Mouse (Mus musculus) MEL (cell line): ENCODE results near the gene Golm1. TPM values are rescaled to one million over a fixed set of nuclear protein-coding genes. Genes with fewer than 3 reads are reported as not detected.

Experiments
- DNase-seq: peaks from one replicate; pipeline ENCODE4 v3.0.0; 2011; ENCODE audit warnings: low read depth, low spot score
- H3K27ac ChIP-seq: 2 replicates; pipeline ENCODE4 v1.5.1; 2012; ENCODE audit warnings: low read depth, mild to moderate bottlenecking, control low read depth, low read length, moderate library complexity; ENCODE audit not compliant: control insufficient read depth
- H3K27me3 ChIP-seq, 2 experiments: fragments of 150-350 bp in 1 of 2; sonication (generic) in 1 of 2; 2 replicates each; pipeline ENCODE4 v1.6.1; 2012; ENCODE audit warnings: low read length in 2 of 2, mild to moderate bottlenecking in 2 of 2, improper control_type of control experiment in 1 of 2, moderate library complexity in 1 of 2; ENCODE audit not compliant: insufficient read depth in 2 of 2, control insufficient read depth in 1 of 2
- H3K36me3 ChIP-seq, 2 experiments: 2 replicates each; pipeline ENCODE4 v1.6.1; 2012 to 2014; ENCODE audit warnings: low read length in 2 of 2, improper control_type of control experiment in 1 of 2, inconsistent platforms in 1 of 2, mild to moderate bottlenecking in 1 of 2; ENCODE audit not compliant: insufficient read depth in 2 of 2, control insufficient read depth in 1 of 2
- H3K4me1 ChIP-seq, 2 experiments: fragments of 150-350 bp in 1 of 2; sonication (generic) in 1 of 2; 2 replicates each; pipeline ENCODE4 v1.6.1; 2012; ENCODE audit warnings: low read length in 2 of 2, improper control_type of control experiment in 1 of 2, mild to moderate bottlenecking in 1 of 2; ENCODE audit not compliant: insufficient read depth in 2 of 2, control insufficient read depth in 1 of 2
- H3K4me3 ChIP-seq, 2 experiments: fragments of 150-350 bp in 1 of 2; sonication (generic) in 1 of 2; 2 replicates each; pipeline ENCODE4 v1.5.1; 2012; ENCODE audit warnings: low read depth in 2 of 2, low read length in 2 of 2, mild to moderate bottlenecking in 2 of 2, moderate library complexity in 2 of 2, control low read depth in 1 of 2, improper control_type of control experiment in 1 of 2; ENCODE audit not compliant: control insufficient read depth in 1 of 2, insufficient read depth in 1 of 2
- H3K79me2 ChIP-seq: 2 replicates; pipeline ENCODE4 v1.6.1; 2012; ENCODE audit warnings: mild to moderate bottlenecking, low read length, moderate library complexity; ENCODE audit not compliant: control insufficient read depth, poor library complexity, insufficient read depth
- H3K9ac ChIP-seq: 2 replicates; pipeline ENCODE4 v1.6.1; 2012; ENCODE audit warnings: low read depth, mild to moderate bottlenecking, control low read depth, low read length, moderate library complexity; ENCODE audit not compliant: control insufficient read depth, poor library complexity, severe bottlenecking
- H3K9me3 ChIP-seq: fragments of 150-350 bp; sonication (generic); replicated peaks from 2 replicates; pipeline ENCODE4 v1.6.1; 2012; ENCODE audit warnings: mild to moderate bottlenecking, low read length, improper control_type of control experiment, moderate library complexity; ENCODE audit not compliant: insufficient read depth
- CTCF ChIP-seq, 3 experiments: IDR thresholded peaks in 2 of 3; conservative IDR thresholded peaks in 1 of 3; 2 replicates each; pipeline ENCODE4 v1.5.1; 2011 to 2012; ENCODE audit warnings: low read length in 3 of 3, low read depth in 2 of 3, mild to moderate bottlenecking in 2 of 3, improper control_type of control experiment in 1 of 3, inconsistent platforms in 1 of 3, mixed read lengths in 1 of 3, moderate library complexity in 1 of 3; ENCODE audit not compliant: control insufficient read depth in 1 of 3, insufficient read depth in 1 of 3, poor library complexity in 1 of 3, severe bottlenecking in 1 of 3
- E2F4 ChIP-seq: IDR thresholded peaks from 2 replicates; pipeline ENCODE4 v1.6.1; 2011; ENCODE audit warnings: low read depth, low read length, improper control_type of control experiment, borderline replicate concordance
- ELF1 ChIP-seq: IDR thresholded peaks from 2 replicates; pipeline ENCODE4 v1.6.1; 2014; ENCODE audit warnings: low read depth, mild to moderate bottlenecking, inconsistent platforms, low read length, improper control_type of control experiment, moderate library complexity
- EP300 ChIP-seq, 2 experiments: IDR thresholded peaks; 2 replicates each; pipeline ENCODE4 v1.6.1; 2011; ENCODE audit warnings: improper control_type of control experiment in 2 of 2, low read length in 2 of 2, low read depth in 1 of 2, mild to moderate bottlenecking in 1 of 2
- GABPA ChIP-seq: IDR thresholded peaks from 2 replicates; pipeline ENCODE4 v1.6.1; 2012; ENCODE audit warnings: low read depth, mild to moderate bottlenecking, inconsistent platforms, low read length, improper control_type of control experiment, moderate library complexity
- GATA1 ChIP-seq: IDR thresholded peaks from 2 replicates; pipeline ENCODE4 v1.6.1; 2011; ENCODE audit warnings: low read depth, low read length, improper control_type of control experiment
- HCFC1 ChIP-seq: IDR thresholded peaks from 2 replicates; pipeline ENCODE4 v1.6.1; 2012; ENCODE audit warnings: low read depth, mild to moderate bottlenecking, inconsistent platforms, low read length, improper control_type of control experiment, moderate library complexity
- KAT2A ChIP-seq: conservative IDR thresholded peaks from 2 replicates; pipeline ENCODE4 v1.6.1; 2012; ENCODE audit warnings: low read depth, low read length, improper control_type of control experiment, inconsistent platforms
- MAFK ChIP-seq: IDR thresholded peaks from 2 replicates; pipeline ENCODE4 v1.6.1; 2011; ENCODE audit warnings: low read depth, mild to moderate bottlenecking, low read length, improper control_type of control experiment, borderline replicate concordance
- MXI1 ChIP-seq: IDR thresholded peaks from 2 replicates; pipeline ENCODE4 v1.6.1; 2011; ENCODE audit warnings: mild to moderate bottlenecking, low read depth, low read length, improper control_type of control experiment
- MYB ChIP-seq: IDR thresholded peaks from 2 replicates; pipeline ENCODE4 v1.6.1; 2011; ENCODE audit warnings: mild to moderate bottlenecking, low read depth, low read length, improper control_type of control experiment
- MYC ChIP-seq: IDR thresholded peaks from 2 replicates; pipeline ENCODE4 v1.6.1; 2011; ENCODE audit warnings: low read depth, mild to moderate bottlenecking, low read length, improper control_type of control experiment, moderate library complexity
- NELFE ChIP-seq: IDR thresholded peaks from 2 replicates; pipeline ENCODE4 v1.6.1; 2011; ENCODE audit warnings: low read depth, low read length, improper control_type of control experiment
- POLR2A ChIP-seq, 2 experiments: IDR thresholded peaks; 2 replicates each; pipeline ENCODE4 v1.6.1; 2011 to 2012; ENCODE audit warnings: low read length in 2 of 2, mild to moderate bottlenecking in 2 of 2, control low read depth in 1 of 2, improper control_type of control experiment in 1 of 2, low read depth in 1 of 2, moderate library complexity in 1 of 2; ENCODE audit not compliant: control insufficient read depth in 1 of 2, insufficient read depth in 1 of 2, poor library complexity in 1 of 2
- RCOR1 ChIP-seq: IDR thresholded peaks from 2 replicates; pipeline ENCODE4 v1.6.1; 2012; ENCODE audit warnings: low read depth, mild to moderate bottlenecking, inconsistent platforms, low read length, improper control_type of control experiment
- TAL1 ChIP-seq: IDR thresholded peaks from 2 replicates; pipeline ENCODE4 v1.6.1; 2012; ENCODE audit warnings: mild to moderate bottlenecking, inconsistent platforms, low read length, moderate library complexity, mixed read lengths
- TBP ChIP-seq: IDR thresholded peaks from 2 replicates; pipeline ENCODE4 v1.8.0; 2011; ENCODE audit warnings: low read depth, low read length, improper control_type of control experiment
- TCF12 ChIP-seq: IDR thresholded peaks from 2 replicates; pipeline ENCODE4 v1.6.1; 2014; ENCODE audit warnings: low read depth, mild to moderate bottlenecking, inconsistent platforms, low read length, improper control_type of control experiment, moderate library complexity
- ZC3H11A ChIP-seq: IDR thresholded peaks from 2 replicates; pipeline ENCODE4 v1.6.1; 2012; ENCODE audit warnings: low read depth, mild to moderate bottlenecking, inconsistent platforms, low read length, improper control_type of control experiment
- ZKSCAN1 ChIP-seq: IDR thresholded peaks from 2 replicates; pipeline ENCODE4 v1.6.1; 2012; ENCODE audit warnings: low read depth, mild to moderate bottlenecking, inconsistent platforms, low read length, improper control_type of control experiment, moderate library complexity
- ZMIZ1 ChIP-seq: IDR thresholded peaks from 2 replicates; pipeline ENCODE4 v1.6.1; 2012; ENCODE audit warnings: low read depth, mild to moderate bottlenecking, inconsistent platforms, low read length, improper control_type of control experiment, moderate library complexity
- ZNF384 ChIP-seq: IDR thresholded peaks from 2 replicates; pipeline ENCODE4 v1.6.1; 2012; ENCODE audit warnings: low read depth, mild to moderate bottlenecking, inconsistent platforms, low read length, improper control_type of control experiment
- polyA plus RNA-seq, 2 experiments: library from polyadenylated mRNA; stranded (reverse) in 1 of 2; unstranded in 1 of 2; fragments of >175 nt in 1 of 2; fragments of >200 nt in 1 of 2; gene quantifications; 2 replicates each; pipeline versions ENCODE4 v1.2.1 to v1.2.4; 2012; ENCODE audit warnings: low replicate concordance in 2 of 2, low read depth in 1 of 2; ENCODE audit not compliant: insufficient read length in 2 of 2, insufficient read depth in 1 of 2, missing spikeins in 1 of 2
- total RNA-seq: library from RNA; depleted of rRNA; stranded (reverse); fragments of 300-350 nt; gene quantifications from 2 replicates; pipeline ENCODE4 v1.2.3, GENCODE M21; 2012

Golm1 gene
- total and polyA plus RNA-seq, 3 experiments: 22.1 to 26.8 TPM; not detected in 1

DNA sequence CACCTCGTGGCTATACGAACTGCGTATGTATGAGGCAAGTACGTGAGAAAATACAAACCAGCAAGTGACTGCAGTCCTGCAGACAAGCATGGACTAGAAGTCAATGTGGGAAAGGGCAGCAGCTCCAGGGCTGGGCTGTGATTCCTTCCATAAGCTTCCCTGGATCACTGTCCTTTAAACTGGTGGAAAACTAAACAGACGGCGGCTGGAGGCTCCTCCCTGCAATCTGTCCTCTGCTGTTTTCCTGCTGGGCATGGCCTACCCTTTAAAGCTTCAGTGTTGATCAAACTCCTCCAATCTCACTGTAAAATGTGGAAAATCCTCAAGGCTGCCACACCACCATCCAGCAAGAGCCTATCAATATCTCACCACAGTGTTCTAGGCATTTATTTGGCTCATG, 27.0 kb downstream of the Golm1 start:
- DNase-seq: no peak
- TF ChIP-seq CTCF (IDR thresholded peaks at IDR 0.05 in 2 of 3, conservative IDR thresholded peaks at IDR 0.05 in 1 of 3; ENCODE audit: control insufficient read depth in 1 of 3, insufficient read depth in 1 of 3, low read depth in 2 of 3, low read length in 3 of 3, poor library complexity in 1 of 3, severe bottlenecking in 1 of 3) (no peak), KAT2A (no peak), MYB (no peak), TAL1 (no peak), MYC (no peak)
- H3K4me1 ChIP-seq: no peaks in the 10 kb centered on the region
- peaks cover 0 to 3% of the 10 kb centered on the region in 2 experiments; a peak in 1 of 4 replicates for H3K36me3 ChIP-seq
- H3K27ac ChIP-seq: no peak overlapping the region
- no peak overlapping the region for H3K9ac ChIP-seq
- no peaks in the 10 kb centered on the region for H3K9me3 ChIP-seq
- H3K27me3 ChIP-seq: no peaks in the 10 kb centered on the region
- no peaks in the 10 kb centered on the region for H3K79me2 ChIP-seq
- no peak overlapping the region for H3K4me3 ChIP-seq

DNA sequence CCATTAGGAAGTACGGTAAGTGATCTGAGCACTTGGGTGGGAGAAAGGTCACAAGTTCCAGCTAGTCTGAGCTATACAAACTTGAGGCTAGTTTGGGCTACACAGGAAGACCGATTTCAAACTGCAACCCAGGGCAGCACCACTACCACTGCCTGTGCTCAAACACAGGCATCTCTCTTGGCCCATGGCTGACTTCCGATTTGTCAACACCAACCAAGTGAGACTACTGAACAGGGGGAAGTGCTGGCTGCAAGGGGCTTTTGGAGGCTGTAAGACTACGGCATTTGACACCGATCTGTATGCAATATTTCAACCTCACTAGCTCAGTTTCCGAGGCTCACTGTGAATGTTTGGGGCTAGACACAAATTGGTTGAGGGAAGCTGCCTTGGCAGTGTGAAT, 28.1 kb downstream of the Golm1 start:
- DNase-seq: no peak
- Histone ChIP-seq H3K9me3 (no peaks in the 10 kb centered on the region), H3K79me2 (no peaks in the 10 kb centered on the region), H3K4me1 (no peaks in the 10 kb centered on the region), H3K9ac (no peak overlapping the region), H3K27ac (no peak overlapping the region), H3K4me3 (no peak overlapping the region), H3K36me3 (peaks cover 0 to 3% of the 10 kb centered on the region in 2 experiments; a peak in 1 of 4 replicates), H3K27me3 (no peaks in the 10 kb centered on the region)
- TF ChIP-seq RCOR1 (no peak), NELFE (no peak), HCFC1 (no peak), TBP (no peak), ELF1 (no peak), ZC3H11A (no peak), ZMIZ1 (no peak), TCF12 (no peak), MXI1 (no peak), KAT2A (no peak), EP300 (IDR thresholded peaks at IDR 0.05; ENCODE audit: low read depth in 1 of 2, low read length in 2 of 2) (no peak)

DNA sequence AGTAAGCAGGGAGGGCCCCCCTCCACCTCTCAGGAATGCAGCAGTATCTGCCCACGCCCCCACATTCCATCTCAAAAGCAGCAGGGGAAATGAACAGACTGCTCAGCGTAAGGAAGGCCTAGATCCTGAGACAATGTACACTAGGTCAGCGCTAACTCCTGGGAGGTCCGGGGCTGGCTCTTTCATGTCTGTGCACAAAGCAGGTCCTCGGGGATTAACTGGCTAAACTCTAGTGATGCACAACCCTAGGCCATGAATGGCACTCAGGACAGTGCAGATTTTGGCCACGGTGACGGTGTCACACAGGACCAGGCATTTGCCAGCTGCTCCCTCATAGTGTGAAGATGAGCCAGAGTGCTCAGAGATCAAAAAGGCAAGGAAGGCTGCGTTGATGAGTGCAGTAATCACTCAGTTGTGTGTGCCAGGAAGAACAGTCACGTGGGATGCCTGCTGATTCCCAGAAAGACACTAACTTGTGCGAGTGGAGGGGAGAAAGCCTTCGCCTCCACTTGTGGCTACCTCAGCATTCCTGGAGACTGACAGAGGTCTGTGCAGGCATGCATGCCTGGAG, 28.9 kb downstream of the Golm1 start:
- Histone ChIP-seq H3K36me3 (peaks cover 0 to 3% of the 10 kb centered on the region in 2 experiments; a peak in 1 of 4 replicates), H3K79me2 (no peaks in the 10 kb centered on the region), H3K4me1 (no peaks in the 10 kb centered on the region), H3K27ac (no peak overlapping the region), H3K4me3 (no peak overlapping the region), H3K9me3 (no peaks in the 10 kb centered on the region), H3K9ac (no peak overlapping the region), H3K27me3 (no peaks in the 10 kb centered on the region)
- no peak for TF ChIP-seq MAFK
- TF ChIP-seq GATA1: no peak
- no peak for TF ChIP-seq GABPA
- no peak for TF ChIP-seq ZKSCAN1
- TF ChIP-seq ZNF384: no peak
- TF ChIP-seq MYC: no peak
- TF ChIP-seq E2F4: no peak
- TF ChIP-seq KAT2A: no peak
- TF ChIP-seq POLR2A (IDR thresholded peaks at IDR 0.05; ENCODE audit: control insufficient read depth in 1 of 2, insufficient read depth in 1 of 2, low read depth in 1 of 2, low read length in 2 of 2, poor library complexity in 1 of 2): no peak
- no peak for DNase-seq
